Mouse (Mus musculus) brain, embryonic 14.5 days (tissue): ENCODE data around the gene Ugt1a1.

Experiments
- CTCF ChIP-seq: fragments of 200-500 bp; IDR thresholded peaks from 2 replicates; pipeline ENCODE4 v1.5.1; 2012; ENCODE audit warnings: inconsistent platforms, mild to moderate bottlenecking, moderate library complexity, borderline replicate concordance; ENCODE audit not compliant: insufficient read depth, insufficient read length; ENCODE audit errors: extremely low read depth
- POLR2A ChIP-seq: fragments of 200-500 bp; IDR thresholded peaks from 2 replicates; pipeline ENCODE4 v1.6.1; 2012; ENCODE audit warnings: mild to moderate bottlenecking, inconsistent platforms, borderline replicate concordance; ENCODE audit not compliant: poor library complexity, insufficient read depth, insufficient read length, severe bottlenecking; ENCODE audit errors: extremely low read depth

DNA sequence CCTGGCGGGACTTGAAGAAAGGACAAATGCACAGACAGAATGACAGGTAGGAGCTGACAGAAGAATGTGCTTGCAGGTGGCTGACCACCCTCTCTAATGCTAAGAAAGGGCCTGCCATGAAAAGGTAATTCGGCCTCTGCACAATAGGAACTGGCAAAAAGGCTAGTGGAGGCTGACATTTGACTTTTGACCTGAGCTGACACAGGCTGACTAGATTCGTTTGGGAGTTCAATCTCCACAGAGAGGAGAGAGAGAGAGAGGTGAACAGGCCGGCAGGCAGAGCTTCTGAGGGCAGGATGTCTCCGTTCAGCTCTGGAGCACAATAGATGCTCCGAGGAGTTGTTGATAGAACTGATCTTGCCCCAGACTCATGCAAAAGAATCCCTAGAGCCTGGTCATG lies 34.6 kb downstream of the Ugt1a1 start:
- no peak for TF ChIP-seq POLR2A
- no peak for TF ChIP-seq CTCF
